ENCODE assay signal across 18 mouse cellular contexts in the genomic region with DNA sequence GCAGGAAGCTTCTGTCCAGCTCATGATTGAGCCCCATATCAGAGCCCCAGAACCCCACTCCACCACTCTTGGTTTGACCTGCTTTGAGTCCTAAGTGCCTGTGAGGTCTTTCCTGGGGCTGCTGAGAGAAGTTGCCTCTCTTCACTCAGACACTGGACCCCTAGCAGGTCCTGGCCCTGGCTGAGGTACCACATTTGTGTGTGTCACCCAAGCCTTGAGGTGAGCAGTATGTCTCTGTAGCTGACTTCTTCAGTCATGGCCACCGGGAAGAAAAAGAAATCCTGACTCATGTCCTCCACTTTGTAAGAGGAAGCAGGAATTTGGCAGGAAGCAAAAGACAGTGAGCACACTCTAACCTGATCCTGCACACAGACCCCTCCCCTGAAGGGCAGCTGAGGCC. TPM values are rescaled to one million over a fixed set of nuclear protein-coding genes. Genes with fewer than 3 reads are reported as not detected.
A peak's percentile ranks its signal among the peaks of the same experiment; 100 is the strongest.
DNase-seq lines count a peak whose midpoint lies in the region; ATAC-seq lines count a peak whose summit lies in the region.
"Had no signal": no experiment of that assay in that cellular context is flagged by ENCODE, and none has a peak within 500 bp of the region (broad histone marks: within the 10 kb centered on the region; RNA-seq: fewer than 3 reads in every experiment).

No protein-coding gene starts in this region.

- H3K4me3 ChIP-seq in embryonic facial prominence, embryonic 13.5 days, result no peak overlapping the region
- H3K4me3 ChIP-seq in embryonic facial prominence, embryonic 10.5 days, result no peak overlapping the region
- H3K4me3 ChIP-seq in hindbrain, embryonic 13.5 days, result no peak overlapping the region
- no peak overlapping the region for H3K4me3 ChIP-seq in hindbrain, embryonic 16.5 days (ENCODE audit: low read length)
- no peak overlapping the region; the same call in 1 of the 2 replicates for H3K4me3 ChIP-seq in lung, embryonic 15.5 days
- no peak overlapping the region for H3K4me3 ChIP-seq in intestine, embryonic 16.5 days (ENCODE audit: low read length)

- 0 out of 2 replicates have a peak overlapping the region, but pooled peaks have one; percentile 36 for H3K9ac ChIP-seq in embryonic facial prominence, embryonic 13.5 days
- H3K9ac ChIP-seq in hindbrain, embryonic 13.5 days, result no peak overlapping the region
- H3K9ac ChIP-seq in hindbrain, embryonic 16.5 days (ENCODE audit: low read depth, low read length), result no peak overlapping the region
- H3K9ac ChIP-seq in lung, embryonic 15.5 days, result no peak overlapping the region
- 0 out of 2 replicates have a peak overlapping the region, but pooled peaks have one; percentile 81 for H3K9ac ChIP-seq in intestine, embryonic 16.5 days (ENCODE audit: low read depth, low read length)
- H3K9ac ChIP-seq: liver, postnatal 0 days had no signal

- H3K27me3 ChIP-seq in embryonic facial prominence, embryonic 13.5 days, result peaks cover 11% of the 10 kb centered on the region; the same call in 1 of the 2 replicates
- H3K27me3 ChIP-seq in embryonic facial prominence, embryonic 10.5 days (replicated peaks; ENCODE audit: low read depth, poor library complexity, severe bottlenecking), result peaks cover 48% of the 10 kb centered on the region
- H3K27me3 ChIP-seq in hindbrain, embryonic 13.5 days, result peaks cover 33% of the 10 kb centered on the region
- H3K27me3 ChIP-seq in hindbrain, embryonic 16.5 days (replicated peaks; ENCODE audit: control insufficient read depth, insufficient read depth, low read length), result no peaks in the 10 kb centered on the region
- H3K27me3 ChIP-seq in lung, embryonic 15.5 days, result no peaks in the 10 kb centered on the region
- no peaks in the 10 kb centered on the region for H3K27me3 ChIP-seq in intestine, embryonic 16.5 days (replicated peaks; ENCODE audit: control insufficient read depth, insufficient read depth, low read length)

- peak overlapping the region; percentile 90; the same call in 1 of the 2 replicates for H3K4me2 ChIP-seq in embryonic facial prominence, embryonic 13.5 days
- no peak overlapping the region for H3K4me2 ChIP-seq in hindbrain, embryonic 13.5 days
- H3K4me2 ChIP-seq in hindbrain, embryonic 16.5 days (ENCODE audit: low read length), result no peak overlapping the region
- no peak overlapping the region for H3K4me2 ChIP-seq in lung, embryonic 15.5 days
- no peak overlapping the region for H3K4me2 ChIP-seq in intestine, embryonic 16.5 days (ENCODE audit: low read depth, low read length)

- H3K36me3 ChIP-seq in embryonic facial prominence, embryonic 13.5 days, result no peaks in the 10 kb centered on the region
- no peaks in the 10 kb centered on the region for H3K36me3 ChIP-seq in embryonic facial prominence, embryonic 10.5 days (replicated peaks)
- H3K36me3 ChIP-seq in hindbrain, embryonic 13.5 days, result peaks cover 7% of the 10 kb centered on the region; the same call in 1 of the 2 replicates
- H3K36me3 ChIP-seq in hindbrain, embryonic 16.5 days (ENCODE audit: control insufficient read depth, insufficient read depth, low read length), result no peaks in the 10 kb centered on the region
- H3K36me3 ChIP-seq in lung, embryonic 15.5 days, result no peaks in the 10 kb centered on the region
- no peaks in the 10 kb centered on the region for H3K36me3 ChIP-seq in intestine, embryonic 16.5 days (ENCODE audit: control insufficient read depth, insufficient read depth, low read length)
- H3K36me3 ChIP-seq: G1E had no signal

- no peak for DNase-seq in embryonic facial prominence, embryonic 10.5 days (ENCODE audit: low spot score)
- DNase-seq in lung, postnatal 25 days (ENCODE audit: low spot score), result no peak
- DNase-seq: cerebellum, adult 11 months; cerebellum, postnatal 36 days; gastrocnemius, postnatal 36 days; kidney, postnatal 36 days; liver, postnatal 0 days; midbrain, embryonic 14.5 days; right cerebral cortex, postnatal 14 days; thymus, postnatal 14 days had no signal

- peaks cover 18% of the 10 kb centered on the region for H3K4me1 ChIP-seq in embryonic facial prominence, embryonic 13.5 days
- H3K4me1 ChIP-seq in embryonic facial prominence, embryonic 10.5 days, result peaks cover 20% of the 10 kb centered on the region
- peaks cover 22% of the 10 kb centered on the region for H3K4me1 ChIP-seq in hindbrain, embryonic 13.5 days (replicated peaks)
- peaks cover 8% of the 10 kb centered on the region for H3K4me1 ChIP-seq in hindbrain, embryonic 16.5 days (ENCODE audit: control insufficient read depth, insufficient read depth, low read depth, low read length)
- H3K4me1 ChIP-seq in lung, embryonic 15.5 days, result peaks cover 31% of the 10 kb centered on the region
- peaks cover 18% of the 10 kb centered on the region for H3K4me1 ChIP-seq in intestine, embryonic 16.5 days (ENCODE audit: control insufficient read depth, insufficient read depth, low read length)

- H3K9me3 ChIP-seq in embryonic facial prominence, embryonic 13.5 days, result no peaks in the 10 kb centered on the region
- H3K9me3 ChIP-seq in embryonic facial prominence, embryonic 10.5 days, result no peaks in the 10 kb centered on the region
- H3K9me3 ChIP-seq in hindbrain, embryonic 13.5 days, result no peaks in the 10 kb centered on the region
- no peaks in the 10 kb centered on the region for H3K9me3 ChIP-seq in hindbrain, embryonic 16.5 days (ENCODE audit: control insufficient read depth, low read length)
- no peaks in the 10 kb centered on the region for H3K9me3 ChIP-seq in lung, embryonic 15.5 days
- no peaks in the 10 kb centered on the region for H3K9me3 ChIP-seq in intestine, embryonic 16.5 days (ENCODE audit: control insufficient read depth, low read length)
- H3K9me3 ChIP-seq: G1E; megakaryocyte, embryonic 14.5 days had no signal

- no peak for ATAC-seq in embryonic facial prominence, embryonic 13.5 days (ENCODE audit: insufficient number of reproducible peaks, insufficient read depth, low FRiP score, low TSS enrichment, low read depth)
- no peak for ATAC-seq in hindbrain, embryonic 13.5 days (ENCODE audit: low FRiP score)
- ATAC-seq in hindbrain, embryonic 16.5 days, result no peak
- ATAC-seq in lung, embryonic 15.5 days (ENCODE audit: borderline replicate concordance, extremely low read depth, low FRiP score, low TSS enrichment), result no peak
- ATAC-seq in intestine, embryonic 16.5 days, result no peak
- no peak for ATAC-seq in megakaryocyte, adult 5-6 weeks (ENCODE audit: poor library complexity, severe bottlenecking)
- ATAC-seq: liver, postnatal 0 days had no signal

- H3K27ac ChIP-seq in embryonic facial prominence, embryonic 13.5 days, result no peak overlapping the region
- no peak overlapping the region for H3K27ac ChIP-seq in embryonic facial prominence, embryonic 10.5 days (replicated peaks)
- H3K27ac ChIP-seq in hindbrain, embryonic 13.5 days, result peak overlapping the region; percentile 95; the same call in 1 of the 2 replicates
- no peak overlapping the region for H3K27ac ChIP-seq in hindbrain, embryonic 16.5 days (ENCODE audit: low read depth, low read length)
- peak overlapping the region; percentile 98 for H3K27ac ChIP-seq in lung, embryonic 15.5 days
- H3K27ac ChIP-seq in intestine, embryonic 16.5 days (ENCODE audit: low read length), result no peak overlapping the region

- 64% methylated on average over 1 of the region's 1 CpGs for WGBS in embryonic facial prominence, embryonic 13.5 days
- whole genome bisulfite sequencing in embryonic facial prominence, embryonic 10.5 days, result 60% methylated on average over 1 of the region's 1 CpGs
- WGBS in hindbrain, embryonic 13.5 days, result 82% methylated on average over 1 of the region's 1 CpGs
- 78% methylated on average over 1 of the region's 1 CpGs for WGBS in hindbrain, embryonic 16.5 days
- 48% methylated on average over 1 of the region's 1 CpGs for WGBS in lung, embryonic 15.5 days
- 46% methylated on average over 1 of the region's 1 CpGs for WGBS in intestine, embryonic 16.5 days

RNA-seq across cellular contexts. Expression of a gene that starts 9.7 kb away (rescaled TPM):
- 22.5 and 22.7 TPM in 2 replicates for polyA plus RNA-seq in embryonic facial prominence, embryonic 13.5 days (2015; fragmentation: Nextera tagmentation; extraction: Ambion mirVana)
- polyA plus RNA-seq in embryonic facial prominence, embryonic 10.5 days (2016; fragmentation: Nextera tagmentation; extraction: Ambion mirVana), result 29.0 and 32.3 TPM in 2 replicates
- polyA plus RNA-seq in hindbrain, embryonic 13.5 days (2015; fragmentation: Nextera tagmentation; extraction: Ambion mirVana), result 14.3 and 16.8 TPM in 2 replicates
- polyA plus RNA-seq in hindbrain, embryonic 16.5 days (2015; fragmentation: Nextera tagmentation; extraction: Ambion mirVana), result 18.7 and 22.7 TPM in 2 replicates
- 18.6 and 21.0 TPM in 2 replicates for polyA plus RNA-seq in lung, embryonic 15.5 days (2015; fragmentation: Nextera tagmentation; extraction: Ambion mirVana)
- 57.0 and 66.0 TPM in 2 replicates for polyA plus RNA-seq in intestine, embryonic 16.5 days (2015; fragmentation: Nextera tagmentation; extraction: Ambion mirVana)
- total RNA-seq in megakaryocyte, adult 5-6 weeks (2015), result 11.9 and 13.7 TPM in 2 replicates
- total RNA-seq in megakaryocyte, adult 5-6 weeks (2017), result 13.3 and 13.7 TPM in 2 replicates

RNA-seq across cellular contexts. Expression of a gene that starts 20.2 kb away (rescaled TPM):
- 0.48 and 0.50 TPM in 2 replicates for polyA plus RNA-seq in embryonic facial prominence, embryonic 13.5 days (2015; fragmentation: Nextera tagmentation; extraction: Ambion mirVana)
- polyA plus RNA-seq in embryonic facial prominence, embryonic 10.5 days (2016; fragmentation: Nextera tagmentation; extraction: Ambion mirVana), result 0.52 and 0.69 TPM in 2 replicates
- 2.0 and 2.1 TPM in 2 replicates for polyA plus RNA-seq in hindbrain, embryonic 13.5 days (2015; fragmentation: Nextera tagmentation; extraction: Ambion mirVana)
- 2.5 and 2.9 TPM in 2 replicates for polyA plus RNA-seq in hindbrain, embryonic 16.5 days (2015; fragmentation: Nextera tagmentation; extraction: Ambion mirVana)
- 0.30 and 0.35 TPM in 2 replicates for polyA plus RNA-seq in lung, embryonic 15.5 days (2015; fragmentation: Nextera tagmentation; extraction: Ambion mirVana)
- 0.29 and 0.53 TPM in 2 replicates for polyA plus RNA-seq in intestine, embryonic 16.5 days (2015; fragmentation: Nextera tagmentation; extraction: Ambion mirVana)
- 0.05 and 0.27 TPM in 2 replicates for total RNA-seq in megakaryocyte, adult 5-6 weeks (2015)
- not detected in 2 replicates for total RNA-seq in megakaryocyte, adult 5-6 weeks (2017)
- polyA plus RNA-seq: G1E had no signal

RNA-seq across cellular contexts. Expression of a gene that starts 28.9 kb away (rescaled TPM):
- polyA plus RNA-seq in embryonic facial prominence, embryonic 13.5 days (2015; fragmentation: Nextera tagmentation; extraction: Ambion mirVana), result 1.1 and 1.9 TPM in 2 replicates
- polyA plus RNA-seq in embryonic facial prominence, embryonic 10.5 days (2016; fragmentation: Nextera tagmentation; extraction: Ambion mirVana), result 1.2 and 1.9 TPM in 2 replicates
- polyA plus RNA-seq in hindbrain, embryonic 13.5 days (2015; fragmentation: Nextera tagmentation; extraction: Ambion mirVana), result 10.4 and 10.6 TPM in 2 replicates
- 13.7 and 15.0 TPM in 2 replicates for polyA plus RNA-seq in hindbrain, embryonic 16.5 days (2015; fragmentation: Nextera tagmentation; extraction: Ambion mirVana)
- 2.1 and 2.4 TPM in 2 replicates for polyA plus RNA-seq in lung, embryonic 15.5 days (2015; fragmentation: Nextera tagmentation; extraction: Ambion mirVana)
- 8.4 and 10.5 TPM in 2 replicates for polyA plus RNA-seq in intestine, embryonic 16.5 days (2015; fragmentation: Nextera tagmentation; extraction: Ambion mirVana)
- 22.2 and 22.3 TPM in 2 replicates for total RNA-seq in megakaryocyte, adult 5-6 weeks (2015)
- total RNA-seq in megakaryocyte, adult 5-6 weeks (2017), result 33.9 and 34.3 TPM in 2 replicates

Comparison
In these comparisons a context has a peak if more than half of its experiments do, and no peak if none do; other contexts are left out.
1. H3K27ac ChIP-seq: peak in hindbrain, embryonic 13.5 days (single experiment) and lung, embryonic 15.5 days (single experiment); none in embryonic facial prominence, embryonic 13.5 days (single experiment), embryonic facial prominence, embryonic 10.5 days (single experiment), hindbrain, embryonic 16.5 days (single experiment) and intestine, embryonic 16.5 days (single experiment).
2. H3K9ac ChIP-seq: peak in embryonic facial prominence, embryonic 13.5 days (single experiment) and intestine, embryonic 16.5 days (single experiment); none in hindbrain, embryonic 13.5 days (single experiment), hindbrain, embryonic 16.5 days (single experiment) and lung, embryonic 15.5 days (single experiment).